Mouse (Mus musculus) hematopoietic stem cell, adult 5-6 weeks (primary cell): Measurements from ENCODE around the gene Ndufs7. TPM values are rescaled to one million over a fixed set of nuclear protein-coding genes. Genes with fewer than 3 reads are reported as not detected.

Source experiments
- ATAC-seq, 2 experiments: fragments of 125-278 bp in 1 of 2; replicated peaks in 1 of 2; 2 replicates each; pipeline ENCODE4 v1.8.0; 2016 to 2017; ENCODE audit warnings: inconsistent platforms in 2 of 2, mild to moderate bottlenecking in 2 of 2, moderate number of reproducible peaks in 2 of 2, low read depth in 1 of 2, moderate TSS enrichment in 1 of 2; ENCODE audit not compliant: low FRiP score in 2 of 2, poor library complexity in 2 of 2, severe bottlenecking in 2 of 2, insufficient read depth in 1 of 2, low TSS enrichment in 1 of 2
- total RNA-seq: library from RNA; stranded (forward); fragments of 172-1452, 232-1000 nt; gene quantifications from 2 replicates; pipeline ENCODE4 v1.2.3, GENCODE M21; 2017

The Ndufs7 gene
- total RNA-seq, 1 experiment from 2014 or later: 79.6 TPM

DNA sequence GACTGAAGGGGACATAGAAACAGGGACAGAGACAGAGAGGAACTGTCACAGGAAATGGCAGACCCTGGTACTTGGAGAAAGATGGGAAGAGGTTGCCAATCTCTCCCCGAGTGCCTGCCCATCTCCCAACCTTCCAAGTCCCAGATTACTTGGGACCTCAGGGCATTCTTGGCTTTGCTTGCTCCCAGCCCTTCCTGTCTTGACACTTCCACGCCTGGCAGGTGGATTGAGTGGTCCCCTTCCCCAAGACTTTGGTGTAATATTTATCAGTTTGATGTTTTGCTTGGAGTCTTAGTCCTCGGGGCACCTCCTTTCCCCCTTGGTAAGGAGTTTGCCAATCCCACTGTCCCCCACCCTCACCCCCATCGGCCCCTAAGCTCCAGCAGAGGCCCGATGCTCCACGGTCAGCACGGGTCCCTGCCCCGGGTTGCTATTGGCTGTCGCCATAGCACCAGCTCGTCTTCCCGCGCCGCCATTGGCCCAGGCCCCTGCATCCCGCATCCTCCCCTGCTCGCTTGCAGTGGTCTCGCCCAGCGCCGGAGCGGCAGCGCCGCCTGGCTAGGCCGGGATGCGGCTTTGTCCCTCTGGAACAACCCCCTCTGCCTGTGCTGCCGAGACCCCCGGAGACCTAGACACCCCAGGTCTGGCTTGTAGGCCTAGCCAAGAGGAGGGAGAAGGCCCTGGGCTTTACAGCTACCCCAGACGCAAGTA lies 49.8 kb downstream of the Ndufs7 start:
- ATAC-seq: no peak

DNA sequence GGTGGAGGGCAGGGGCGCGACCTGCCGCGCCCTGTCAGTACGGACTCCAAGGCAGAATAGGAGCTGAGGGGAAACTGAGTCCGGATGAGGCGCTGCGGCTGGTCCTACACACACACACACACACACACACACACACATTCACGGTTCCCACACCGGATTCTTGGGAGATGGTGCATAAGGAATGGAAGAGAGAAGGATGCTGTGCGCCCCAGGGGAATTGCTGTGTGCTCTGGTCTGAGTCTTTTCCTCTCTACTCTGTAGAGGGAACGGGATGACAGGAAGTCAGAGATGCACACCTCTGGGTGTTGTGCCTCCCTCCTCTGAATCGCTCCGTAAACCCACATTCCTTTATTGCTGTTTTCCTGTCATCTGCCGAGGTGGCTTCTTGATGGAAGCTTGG lies 50.4 kb downstream of the Ndufs7 start:
- no peak for ATAC-seq

DNA sequence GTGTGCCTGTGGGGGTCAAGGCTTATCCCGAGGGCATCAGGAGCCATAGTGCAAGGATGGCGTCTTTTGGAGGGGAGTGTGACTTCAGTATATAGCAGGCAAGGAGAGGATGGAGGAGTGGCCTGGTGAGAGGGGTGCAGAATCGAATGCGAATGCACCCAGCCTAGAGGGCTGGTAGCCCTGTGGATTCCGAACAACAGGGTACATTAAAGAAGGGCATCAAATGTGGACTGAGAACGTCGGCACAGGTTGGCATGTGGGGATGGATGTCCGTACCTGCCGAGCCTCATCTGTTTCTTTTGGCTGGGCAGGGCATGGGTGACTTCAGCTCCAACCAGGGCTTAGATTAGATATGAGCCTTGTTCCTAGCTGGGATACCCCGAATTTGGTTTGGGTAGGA lies 50.9 kb downstream of the Ndufs7 start:
- ATAC-seq: no peak

DNA sequence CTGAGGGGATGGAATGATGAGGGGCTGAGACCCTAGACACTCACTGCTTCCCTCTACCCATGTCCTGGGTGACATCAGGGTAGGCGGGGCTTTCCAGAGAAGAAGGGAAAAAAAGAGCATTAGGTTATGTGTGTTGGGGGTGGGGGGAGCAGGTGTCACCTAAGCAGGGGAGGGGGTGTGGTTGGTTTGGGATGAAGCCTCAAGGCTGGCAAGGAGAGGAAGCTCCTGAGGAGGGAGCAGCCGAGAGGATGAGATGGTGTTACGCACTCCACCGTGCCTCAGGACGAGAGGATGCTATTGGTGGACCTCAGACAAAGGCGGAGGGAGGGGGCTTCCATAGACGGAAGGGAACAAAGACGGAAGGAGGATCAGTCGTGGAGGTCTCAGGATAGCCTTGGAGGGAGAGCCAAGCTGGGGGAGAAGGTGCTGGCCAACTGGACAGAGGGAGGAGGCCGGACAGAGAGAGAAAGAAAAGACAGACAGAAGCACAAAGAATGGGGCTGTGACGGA lies 51.8 kb downstream of the Ndufs7 start:
- no peak for ATAC-seq

DNA sequence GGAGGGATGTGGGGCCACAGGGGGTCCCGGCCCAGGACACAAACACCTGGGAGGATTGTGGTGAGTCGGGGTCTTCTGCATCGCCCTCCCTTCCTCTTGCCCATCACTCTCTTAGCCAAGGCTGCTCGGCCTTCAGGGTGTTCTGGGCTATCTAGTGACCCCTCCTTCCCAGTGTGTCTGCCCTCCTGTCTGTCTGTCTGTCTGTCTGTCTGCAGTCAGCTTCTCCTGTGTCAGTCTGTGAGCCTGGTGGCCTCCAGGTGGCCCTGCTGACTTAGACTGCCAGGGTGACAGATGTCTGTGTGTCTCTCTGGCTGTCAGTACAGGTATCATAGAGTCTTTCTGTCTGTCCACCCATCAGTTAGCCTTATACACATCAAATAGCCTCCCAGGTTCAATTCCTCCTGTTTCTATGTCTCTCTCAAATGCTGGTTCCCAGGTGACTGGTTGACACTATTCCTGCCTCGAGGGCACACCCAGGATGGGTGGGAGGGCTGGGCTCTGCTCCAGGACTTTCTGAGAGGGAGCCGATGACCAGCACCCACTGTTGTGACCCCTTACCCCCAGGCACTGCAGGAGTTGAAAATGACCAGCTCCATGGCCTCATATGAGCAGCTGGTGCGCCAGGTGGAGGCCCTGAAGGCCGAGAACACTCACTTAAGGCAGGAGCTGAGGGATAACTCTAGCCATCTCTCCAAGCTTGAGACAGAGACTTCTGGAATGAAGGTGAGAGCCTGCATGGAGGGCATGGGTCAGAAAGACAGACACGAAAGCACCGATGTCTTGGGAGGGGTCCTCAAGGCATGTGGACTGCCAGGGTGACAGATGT lies 52.5 kb downstream of the Ndufs7 start:
- no peak for ATAC-seq

DNA sequence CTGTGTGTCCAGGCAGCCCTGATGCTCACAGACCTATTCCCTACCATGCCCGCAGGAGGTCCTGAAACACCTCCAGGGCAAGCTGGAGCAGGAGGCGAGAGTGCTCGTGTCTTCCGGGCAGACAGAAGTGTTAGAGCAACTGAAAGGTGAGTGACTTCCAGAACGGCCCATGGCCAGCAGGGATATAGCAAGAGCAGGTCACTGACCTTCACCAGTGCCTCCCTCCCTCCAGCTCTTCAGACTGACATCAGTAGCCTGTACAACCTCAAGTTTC lies 53.1 kb downstream of the Ndufs7 start:
- no peak for ATAC-seq

DNA sequence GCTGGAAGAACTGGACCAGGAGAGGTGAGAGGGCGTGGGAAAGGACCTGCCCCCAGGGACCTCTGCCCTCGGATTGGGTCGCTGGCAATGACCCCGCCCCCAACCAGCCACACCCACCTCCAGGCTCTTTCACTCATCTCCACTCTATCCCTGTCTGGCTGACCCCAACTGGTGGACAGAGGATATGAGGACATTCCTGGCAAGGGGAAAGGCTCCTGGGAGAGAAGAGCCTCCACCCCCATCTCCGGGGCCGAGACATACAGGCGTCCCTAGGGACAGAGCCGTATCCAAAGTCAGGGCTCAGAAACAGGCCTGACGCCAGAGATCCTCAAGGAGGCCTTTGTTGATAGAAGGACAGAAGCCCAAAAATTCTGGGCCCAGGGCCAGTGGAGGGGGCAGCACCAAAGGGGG lies 53.6 kb downstream of the Ndufs7 start:
- no peak for ATAC-seq

DNA sequence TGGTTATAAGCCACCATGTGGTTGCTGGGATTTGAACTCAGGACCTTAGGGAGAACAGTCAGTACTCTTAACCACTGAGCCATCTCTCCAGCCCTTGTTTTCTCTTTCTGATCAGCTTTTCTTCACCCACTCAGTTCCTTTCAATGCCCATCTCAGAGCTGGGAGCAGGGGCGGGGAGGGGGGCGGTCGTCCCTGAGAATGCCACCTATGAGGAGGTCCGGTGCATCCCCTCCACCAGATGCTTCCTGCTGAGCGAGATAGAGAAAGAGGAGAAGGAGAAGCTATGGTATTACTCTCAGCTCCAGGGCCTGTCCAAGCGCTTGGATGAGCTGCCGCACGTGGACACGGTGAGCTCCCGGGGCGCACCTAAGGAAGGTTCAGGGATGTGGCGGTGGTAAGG lies 55.5 kb downstream of the Ndufs7 start:
- peak; percentile 46 to 59 for ATAC-seq

DNA sequence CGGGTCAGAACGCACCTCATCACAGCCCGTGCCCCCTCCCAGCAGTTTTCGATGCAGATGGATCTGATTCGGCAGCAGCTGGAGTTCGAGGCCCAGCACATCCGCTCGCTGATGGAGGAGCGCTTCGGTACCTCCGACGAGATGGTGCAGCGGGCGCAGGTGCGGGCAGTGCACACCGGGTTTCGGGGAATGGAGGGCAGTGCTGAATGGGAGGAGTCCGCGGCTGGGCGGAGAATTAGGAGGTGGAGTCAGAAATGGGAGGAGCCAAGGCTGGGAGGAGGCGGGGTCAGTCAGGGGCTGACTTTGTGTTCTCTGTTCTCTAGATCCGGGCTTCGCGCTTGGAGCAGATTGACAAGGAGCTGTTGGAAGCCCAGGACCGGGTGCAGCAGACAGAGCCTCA lies 55.9 kb downstream of the Ndufs7 start:
- peak; percentile 80 to 84 for ATAC-seq

Other genes with a start within 250 kb of the Ndufs7 start
- gene Arhgap45, start 232.5 kb upstream of the Ndufs7 start, total RNA-seq: 80.9 and 114 TPM in 2 replicates
- gene Polr2e, start 209.3 kb upstream of the Ndufs7 start, total RNA-seq: 85.5 and 101 TPM in 2 replicates
- 306 and 388 TPM in 2 replicates for gene Gpx4, start 202.0 kb upstream of the Ndufs7 start, total RNA-seq
- 26.4 and 32.1 TPM in 2 replicates for gene Sbno2, start 143.6 kb upstream of the Ndufs7 start, total RNA-seq
- gene Stk11, start 133.3 kb upstream of the Ndufs7 start, total RNA-seq: 106 and 153 TPM in 2 replicates
- 27.9 and 29.8 TPM in 2 replicates for gene Atp5d, start 110.5 kb upstream of the Ndufs7 start, total RNA-seq
- gene Cbarp, start 108.3 kb upstream of the Ndufs7 start, total RNA-seq: 2.2 and 2.4 TPM in 2 replicates
- 19.4 and 20.2 TPM in 2 replicates for gene Midn, start 100.8 kb upstream of the Ndufs7 start, total RNA-seq
- gene Cirbp, start 83.1 kb upstream of the Ndufs7 start, total RNA-seq: 93.6 and 143 TPM in 2 replicates
- gene 1600002K03Rik, start 76.2 kb upstream of the Ndufs7 start, total RNA-seq: 9.1 and 26.2 TPM in 2 replicates
- not detected in 2 replicates for gene Efna2, start 69.6 kb upstream of the Ndufs7 start, total RNA-seq
- 43.0 and 47.5 TPM in 2 replicates for gene Mum1, start 22.7 kb upstream of the Ndufs7 start, total RNA-seq
- 0.81 and 1.8 TPM in 2 replicates for gene Gamt, start 11.9 kb downstream of the Ndufs7 start, total RNA-seq
- 150 and 329 TPM in 2 replicates for gene Dazap1, start 12.4 kb downstream of the Ndufs7 start, total RNA-seq
- gene Rps15, start 43.3 kb downstream of the Ndufs7 start, total RNA-seq: 2,831 and 3,208 TPM in 2 replicates
- gene Apc2, start 46.9 kb downstream of the Ndufs7 start, total RNA-seq: 0.30 and 0.75 TPM in 2 replicates
- 8.5 and 17.6 TPM in 2 replicates for gene 2310011J03Rik, start 71.4 kb downstream of the Ndufs7 start, total RNA-seq
- 2.9 and 3.1 TPM in 2 replicates for gene Pcsk4, start 80.4 kb downstream of the Ndufs7 start, total RNA-seq
- 2.1 and 2.9 TPM in 2 replicates for gene Reep6, start 80.8 kb downstream of the Ndufs7 start, total RNA-seq
- gene Adamtsl5, start 99.3 kb downstream of the Ndufs7 start, total RNA-seq: 0.25 and 0.40 TPM in 2 replicates
- gene Plk5, start 107.3 kb downstream of the Ndufs7 start, total RNA-seq: not detected in 2 replicates
- 8.8 and 9.9 TPM in 2 replicates for gene Mex3d, start 138.5 kb downstream of the Ndufs7 start, total RNA-seq
- gene Mbd3, start 150.4 kb downstream of the Ndufs7 start, total RNA-seq: 40.6 and 89.6 TPM in 2 replicates
- 94.4 and 127 TPM in 2 replicates for gene Uqcr11, start 157.7 kb downstream of the Ndufs7 start, total RNA-seq
- 52.6 and 54.4 TPM in 2 replicates for gene Tcf3, start 184.5 kb downstream of the Ndufs7 start, total RNA-seq
- not detected in 2 replicates for gene Onecut3, start 245.7 kb downstream of the Ndufs7 start, total RNA-seq